In genomic region chr1:131187856-131188255, GRCm38 (mm10) we compare ENCODE assay signal across 25 mouse cellular contexts. TPM values are rescaled to one million over a fixed set of nuclear protein-coding genes. Genes with fewer than 3 reads are reported as not detected.
DNase-seq lines count a peak whose midpoint lies in the region; ATAC-seq and TF ChIP-seq lines count a peak whose summit lies in the region.
"Had no signal": no experiment of that assay in that cellular context is flagged by ENCODE, and none has a peak within 500 bp of the region (broad histone marks: within the 10 kb centered on the region; RNA-seq: fewer than 3 reads in every experiment).

No protein-coding gene starts in this region.

- H3K79me2 ChIP-seq in macrophage (ENCODE audit: inconsistent target) = peaks cover 96% of the 10 kb centered on the region

- 0 out of 2 replicates have a peak, but pooled peaks cover 10% of the 10 kb centered on the region for H3K36me3 ChIP-seq in liver, postnatal 0 days (replicated peaks; ENCODE audit: insufficient read depth, low read length)
- H3K36me3 ChIP-seq in liver, embryonic 11.5 days (ENCODE audit: control insufficient read depth, insufficient read depth, low read length) = no peaks in the 10 kb centered on the region
- H3K36me3 ChIP-seq in macrophage (ENCODE audit: inconsistent target) = peaks cover 10% of the 10 kb centered on the region; the same call in 1 of the 2 replicates
- no peaks in the 10 kb centered on the region for H3K36me3 ChIP-seq in forebrain, embryonic 13.5 days (ENCODE audit: poor library complexity, severe bottlenecking)
- H3K36me3 ChIP-seq in hindbrain, embryonic 14.5 days (replicated peaks; ENCODE audit: control insufficient read depth, insufficient read depth) = no peaks in the 10 kb centered on the region
- H3K36me3 ChIP-seq: embryonic facial prominence, embryonic 10.5 days; embryonic facial prominence, embryonic 15.5 days; forebrain, embryonic 12.5 days; G1E; heart, embryonic 15.5 days; limb, embryonic 12.5 days; midbrain, embryonic 12.5 days; stomach, embryonic 15.5 days had no signal

- no peak for DNase-seq in liver, postnatal 0 days
- DNase-seq in liver, embryonic 11.5 days (ENCODE audit: low spot score) = no peak
- peak; percentile 49 for DNase-seq in CD4-positive helper T cell, adult 2 months (ENCODE audit: low read depth, low spot score)
- no peak for DNase-seq in hindbrain, embryonic 14.5 days (ENCODE audit: low spot score)
- DNase-seq: adrenal gland, postnatal 14 days; cerebellum, adult 2 months; cerebellum, postnatal 25 days; gastrocnemius, postnatal 10 days; kidney, postnatal 25 days; lung, adult 2 months; lung, postnatal 10 days; thymus, postnatal 36 days had no signal

- WGBS in liver, postnatal 0 days (ENCODE audit: insufficient replicate concordance) = 77% methylated on average over 5 of the region's 5 CpGs
- 79% methylated on average over 5 of the region's 5 CpGs for WGBS in liver, embryonic 11.5 days
- 93% methylated on average over 5 of the region's 5 CpGs for WGBS in macrophage (ENCODE audit: missing documents)
- WGBS in forebrain, embryonic 13.5 days = 92% methylated on average over 5 of the region's 5 CpGs
- WGBS in hindbrain, embryonic 14.5 days = 94% methylated on average over 5 of the region's 5 CpGs

- H3K27me3 ChIP-seq in liver, postnatal 0 days (ENCODE audit: insufficient read depth, low read length) = no peaks in the 10 kb centered on the region
- H3K27me3 ChIP-seq in liver, embryonic 11.5 days (replicated peaks; ENCODE audit: control insufficient read depth, insufficient read depth, low read length) = no peaks in the 10 kb centered on the region
- H3K27me3 ChIP-seq in forebrain, embryonic 13.5 days = no peaks in the 10 kb centered on the region
- H3K27me3 ChIP-seq in hindbrain, embryonic 14.5 days (ENCODE audit: control insufficient read depth, insufficient read depth, low read length) = no peaks in the 10 kb centered on the region
- H3K27me3 ChIP-seq: embryonic facial prominence, embryonic 15.5 days; forebrain, embryonic 12.5 days; heart, embryonic 15.5 days; limb, embryonic 12.5 days; midbrain, embryonic 12.5 days; stomach, embryonic 15.5 days had no signal

- H3K4me2 ChIP-seq in liver, postnatal 0 days (ENCODE audit: low read depth, low read length) = 0 out of 2 replicates have a peak overlapping the region, but pooled peaks have one; percentile 27
- H3K4me2 ChIP-seq in liver, embryonic 11.5 days = no peak overlapping the region
- no peak overlapping the region for H3K4me2 ChIP-seq in forebrain, embryonic 13.5 days
- H3K4me2 ChIP-seq in hindbrain, embryonic 14.5 days (replicated peaks) = no peak overlapping the region
- H3K4me2 ChIP-seq: embryonic facial prominence, embryonic 15.5 days; forebrain, embryonic 12.5 days; heart, embryonic 15.5 days; limb, embryonic 12.5 days; midbrain, embryonic 12.5 days; stomach, embryonic 15.5 days had no signal

- TF ChIP-seq EP300 in liver, postnatal 0 days (IDR thresholded peaks at IDR 0.05; ENCODE audit: low read depth) = no peak

- H3K9ac ChIP-seq in liver, postnatal 0 days (replicated peaks) = no peak overlapping the region
- H3K9ac ChIP-seq in liver, embryonic 11.5 days (ENCODE audit: low read depth, low read length) = no peak overlapping the region
- H3K9ac ChIP-seq in forebrain, embryonic 13.5 days = no peak overlapping the region
- H3K9ac ChIP-seq in hindbrain, embryonic 14.5 days = no peak overlapping the region
- H3K9ac ChIP-seq: embryonic facial prominence, embryonic 15.5 days; forebrain, embryonic 12.5 days; heart, embryonic 15.5 days; limb, embryonic 12.5 days; midbrain, embryonic 12.5 days; stomach, embryonic 15.5 days had no signal

- no peak for ATAC-seq in liver, postnatal 0 days
- no peak for ATAC-seq in liver, embryonic 11.5 days (replicated peaks; ENCODE audit: low FRiP score)
- peak; percentile 16 for ATAC-seq in CD4-positive, CD25-positive, alpha-beta regulatory T cell, adult 4 months
- ATAC-seq in forebrain, embryonic 13.5 days = no peak
- ATAC-seq in hindbrain, embryonic 14.5 days (ENCODE audit: low FRiP score) = no peak
- ATAC-seq: hindbrain, postnatal 0 days; intestine, postnatal 0 days had no signal

- no peak for TF ChIP-seq CTCF in liver, postnatal 0 days (IDR thresholded peaks at IDR 0.05; ENCODE audit: low read depth)

- peak overlapping the region; percentile 60 for H3K27ac ChIP-seq in liver, postnatal 0 days (ENCODE audit: low read depth)
- no peak overlapping the region for H3K27ac ChIP-seq in liver, embryonic 11.5 days (ENCODE audit: low read depth, low read length)
- peak overlapping the region; percentile 46 for H3K27ac ChIP-seq in macrophage
- H3K27ac ChIP-seq in forebrain, embryonic 13.5 days = no peak overlapping the region
- no peak overlapping the region for H3K27ac ChIP-seq in hindbrain, embryonic 14.5 days
- H3K27ac ChIP-seq: embryonic facial prominence, embryonic 10.5 days; embryonic facial prominence, embryonic 15.5 days; forebrain, embryonic 12.5 days; heart, embryonic 15.5 days; hindbrain, postnatal 0 days; limb, embryonic 12.5 days; midbrain, embryonic 12.5 days; stomach, embryonic 15.5 days had no signal

- H3K4me3 ChIP-seq in liver, postnatal 0 days (ENCODE audit: low read depth, low read length) = no peak overlapping the region
- no peak overlapping the region for H3K4me3 ChIP-seq in liver, embryonic 11.5 days (ENCODE audit: low read depth, low read length)
- H3K4me3 ChIP-seq in macrophage (ENCODE audit: inconsistent target) = no peak overlapping the region
- H3K4me3 ChIP-seq in forebrain, embryonic 13.5 days = no peak overlapping the region
- H3K4me3 ChIP-seq in hindbrain, embryonic 14.5 days (replicated peaks; ENCODE audit: low read length) = no peak overlapping the region
- H3K4me3 ChIP-seq: embryonic facial prominence, embryonic 10.5 days; embryonic facial prominence, embryonic 15.5 days; forebrain, embryonic 12.5 days; heart, embryonic 15.5 days; limb, embryonic 12.5 days; midbrain, embryonic 12.5 days; stomach, embryonic 15.5 days had no signal

- H3K9me3 ChIP-seq in liver, postnatal 0 days (ENCODE audit: low read length) = no peaks in the 10 kb centered on the region
- no peaks in the 10 kb centered on the region for H3K9me3 ChIP-seq in liver, embryonic 11.5 days (ENCODE audit: control insufficient read depth, low read length)
- H3K9me3 ChIP-seq in forebrain, embryonic 13.5 days (replicated peaks) = no peaks in the 10 kb centered on the region
- H3K9me3 ChIP-seq in hindbrain, embryonic 14.5 days (ENCODE audit: control insufficient read depth, low read length) = no peaks in the 10 kb centered on the region
- H3K9me3 ChIP-seq: embryonic facial prominence, embryonic 10.5 days; embryonic facial prominence, embryonic 15.5 days; forebrain, embryonic 12.5 days; G1E; heart, embryonic 15.5 days; limb, embryonic 12.5 days; midbrain, embryonic 12.5 days; stomach, embryonic 15.5 days had no signal

- H3K4me1 ChIP-seq in liver, postnatal 0 days (ENCODE audit: insufficient read depth) = peaks cover 14% of the 10 kb centered on the region; the same call in 1 of the 2 replicates
- H3K4me1 ChIP-seq in liver, embryonic 11.5 days (replicated peaks; ENCODE audit: control insufficient read depth, insufficient read depth, low read length) = no peaks in the 10 kb centered on the region
- H3K4me1 ChIP-seq in forebrain, embryonic 13.5 days = no peaks in the 10 kb centered on the region
- H3K4me1 ChIP-seq in hindbrain, embryonic 14.5 days (replicated peaks; ENCODE audit: control insufficient read depth, insufficient read depth, low read length) = no peaks in the 10 kb centered on the region
- H3K4me1 ChIP-seq: embryonic facial prominence, embryonic 10.5 days; forebrain, embryonic 12.5 days; midbrain, embryonic 12.5 days had no signal

RNA-seq across cellular contexts. Expression of gene Eif2d, which starts 34.9 kb away (rescaled TPM):
- 18.2 and 19.0 TPM in 2 replicates for polyA plus RNA-seq in liver, postnatal 0 days (2015; fragmentation: Nextera tagmentation; extraction: Ambion mirVana)
- polyA plus RNA-seq in liver, embryonic 11.5 days (2014; fragmentation: Nextera tagmentation; extraction: Ambion mirVana) = 61.4 and 62.5 TPM in 2 replicates
- polyA plus RNA-seq in CD4-positive, CD25-positive, alpha-beta regulatory T cell, adult 4 months (2017; shearing (Covaris generic)) = 10 to 100 TPM; 52.0 to 75.1 TPM
- 10 to 100 TPM in 25 of 26 experiments, 1 to 10 TPM in 1; 9.1 to 48.4 (median 30.4) TPM for total RNA-seq in macrophage (2018; cell fraction: chromatin; rRNA removed)
- total RNA-seq in macrophage (2018; cell fraction: cytosol; rRNA removed) = 10 to 100 TPM; 14.9 to 26.3 (median 22.8) TPM
- 10 to 100 TPM in 25 of 26 experiments, 1 to 10 TPM in 1; 9.1 to 45.7 (median 23.0) TPM for total RNA-seq in macrophage (2018; cell fraction: nucleus; rRNA removed)
- polyA plus RNA-seq in macrophage (2018) = 15.6 to 17.9 TPM (median 17.7 TPM) in 3 replicates
- 55.0 and 60.6 TPM in 2 replicates for polyA plus RNA-seq in forebrain, embryonic 13.5 days (2015; fragmentation: Nextera tagmentation; extraction: Ambion mirVana)
- polyA plus RNA-seq in hindbrain, embryonic 14.5 days (2014; fragmentation: Nextera tagmentation; extraction: Ambion mirVana) = 50.3 TPM in 2 replicates

RNA-seq across cellular contexts. Expression of gene Dyrk3, which starts 49.7 kb away (rescaled TPM):
- polyA plus RNA-seq in liver, postnatal 0 days (2015; fragmentation: Nextera tagmentation; extraction: Ambion mirVana) = 9.5 and 10.3 TPM in 2 replicates
- 11.7 and 16.2 TPM in 2 replicates for polyA plus RNA-seq in liver, embryonic 11.5 days (2014; fragmentation: Nextera tagmentation; extraction: Ambion mirVana)
- under 1 TPM in 1 of 2 experiments, not detected in 1; 0.19 TPM for polyA plus RNA-seq in CD4-positive, CD25-positive, alpha-beta regulatory T cell, adult 4 months (2017; shearing (Covaris generic))
- total RNA-seq in macrophage (2018; cell fraction: chromatin; rRNA removed) = 1 to 10 TPM in 1 of 26 experiments, under 1 TPM in 10, not detected in 15; 0.21 to 1.1 (median 0.33) TPM
- total RNA-seq in macrophage (2018; cell fraction: cytosol; rRNA removed) = 1 to 10 TPM in 1 of 26 experiments, under 1 TPM in 25; 0.20 to 1.0 (median 0.42) TPM
- total RNA-seq in macrophage (2018; cell fraction: nucleus; rRNA removed) = 1 to 10 TPM in 3 of 26 experiments, under 1 TPM in 20, not detected in 3; 0.16 to 1.3 (median 0.37) TPM
- polyA plus RNA-seq in macrophage (2018) = 0.30 to 0.75 TPM (median 0.67 TPM) in 3 replicates
- 16.7 and 18.9 TPM in 2 replicates for polyA plus RNA-seq in forebrain, embryonic 13.5 days (2015; fragmentation: Nextera tagmentation; extraction: Ambion mirVana)
- polyA plus RNA-seq in hindbrain, embryonic 14.5 days (2014; fragmentation: Nextera tagmentation; extraction: Ambion mirVana) = 14.8 and 18.2 TPM in 2 replicates

RNA-seq across cellular contexts. Expression of gene Rassf5, which starts 57.2 kb away (rescaled TPM):
- polyA plus RNA-seq in liver, postnatal 0 days (2015; fragmentation: Nextera tagmentation; extraction: Ambion mirVana) = 7.7 and 8.0 TPM in 2 replicates
- polyA plus RNA-seq in liver, embryonic 11.5 days (2014; fragmentation: Nextera tagmentation; extraction: Ambion mirVana) = 3.7 and 4.1 TPM in 2 replicates
- polyA plus RNA-seq in CD4-positive, CD25-positive, alpha-beta regulatory T cell, adult 4 months (2017; shearing (Covaris generic)) = 100 to 1,000 TPM; 330 to 423 TPM
- 10 to 100 TPM in 25 of 26 experiments, 1 to 10 TPM in 1; 8.9 to 37.5 (median 19.6) TPM for total RNA-seq in macrophage (2018; cell fraction: chromatin; rRNA removed)
- total RNA-seq in macrophage (2018; cell fraction: cytosol; rRNA removed) = 10 to 100 TPM; 20.0 to 56.2 (median 35.3) TPM
- total RNA-seq in macrophage (2018; cell fraction: nucleus; rRNA removed) = 10 to 100 TPM; 14.7 to 47.2 (median 30.6) TPM
- 28.9 to 47.9 TPM (median 35.4 TPM) in 3 replicates for polyA plus RNA-seq in macrophage (2018)
- polyA plus RNA-seq in forebrain, embryonic 13.5 days (2015; fragmentation: Nextera tagmentation; extraction: Ambion mirVana) = 0.98 and 1.1 TPM in 2 replicates
- 4.0 and 5.0 TPM in 2 replicates for polyA plus RNA-seq in hindbrain, embryonic 14.5 days (2014; fragmentation: Nextera tagmentation; extraction: Ambion mirVana)

Comparison
In these comparisons a context has a peak if more than half of its experiments do, and no peak if none do; other contexts are left out.
1. H3K27ac ChIP-seq: peak in liver, postnatal 0 days (single experiment) and macrophage (single experiment); none in liver, embryonic 11.5 days (single experiment), forebrain, embryonic 13.5 days (single experiment) and hindbrain, embryonic 14.5 days (single experiment).